Mouse (Mus musculus): Measurements from ENCODE around the gene Larp1b. TPM values are rescaled to one million over a fixed set of nuclear protein-coding genes. Genes with fewer than 3 reads are reported as not detected.

The Larp1b gene
- polyA plus RNA-seq, 1 experiment from 2014 or later = 1.3 TPM

GRCm38 (mm10) chr3:41078673-41079072 is 129.0 kb downstream of the Larp1b start:
- no peak for DNase-seq (ENCODE audit: low spot score)
- Histone ChIP-seq H3K27me3 (ENCODE audit: low read depth, poor library complexity, severe bottlenecking) (no peaks in the 10 kb centered on the region), H3K4me1 (peaks cover 15% of the 10 kb centered on the region), H3K27ac (no peak overlapping the region), H3K36me3 (peaks cover 15% of the 10 kb centered on the region), H3K9me3 (replicated peaks) (no peaks in the 10 kb centered on the region), H3K4me3 (no peak overlapping the region)
- 99% methylated on average over 2 of the region's 2 CpGs for WGBS

GRCm38 (mm10) chr3:41080724-41081123 is 131.1 kb downstream of the Larp1b start:
- Histone ChIP-seq H3K27me3 (ENCODE audit: low read depth, poor library complexity, severe bottlenecking) (no peaks in the 10 kb centered on the region), H3K4me1 (peaks cover 23% of the 10 kb centered on the region), H3K36me3 (peaks cover 15% of the 10 kb centered on the region), H3K27ac (no peak overlapping the region), H3K4me3 (peak overlapping the region; percentile 73; the same call in 1 of the 2 replicates), H3K9me3 (replicated peaks) (no peaks in the 10 kb centered on the region)
- WGBS = 53% methylated on average over 3 of the region's 3 CpGs
- DNase-seq (ENCODE audit: low spot score) = no peak

DNA sequence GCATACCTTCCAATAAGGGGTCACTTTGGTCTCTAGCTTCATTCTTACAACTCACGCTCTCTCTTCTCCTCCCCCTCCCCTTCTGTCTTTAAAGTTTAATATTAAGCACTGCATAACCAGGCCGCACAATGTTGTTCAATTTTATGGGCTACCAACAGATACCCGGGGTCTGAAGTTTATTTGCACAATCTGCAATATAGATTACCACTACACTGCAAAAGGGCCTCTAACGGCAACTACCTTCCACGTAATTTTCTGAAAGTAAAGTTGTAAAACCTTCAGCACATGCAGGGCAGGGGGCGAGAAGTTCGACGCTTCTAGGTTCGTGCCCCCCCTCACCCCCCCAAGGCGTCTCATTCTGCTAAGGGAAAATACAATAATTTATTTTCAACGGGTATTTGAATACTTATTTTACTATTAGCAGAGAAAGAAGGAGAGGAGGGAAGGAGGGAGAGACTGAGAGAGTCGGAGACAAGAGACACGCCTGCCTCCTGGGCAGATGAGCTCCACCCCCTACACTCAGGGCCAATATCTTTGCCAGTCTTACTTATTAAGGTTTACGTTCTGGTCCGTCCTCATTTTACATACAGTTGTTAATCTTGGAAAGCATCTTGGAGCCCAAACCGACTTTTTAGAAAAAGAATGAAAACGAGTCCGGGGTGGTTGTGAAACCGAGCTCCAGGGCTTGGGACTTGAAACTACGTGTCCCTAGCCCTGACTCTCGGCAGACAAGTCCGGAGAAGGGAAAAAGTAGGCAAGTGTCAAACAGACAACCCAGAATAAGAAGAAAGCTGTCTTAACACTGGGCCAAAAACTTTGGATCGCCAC is 132.1 kb downstream of the Larp1b start:
- peak overlapping the region; percentile 95 for H3K27ac ChIP-seq
- peak; percentile 31 for DNase-seq (ENCODE audit: low spot score)
- H3K9me3 ChIP-seq (replicated peaks) = no peaks in the 10 kb centered on the region
- H3K36me3 ChIP-seq = peaks cover 15% of the 10 kb centered on the region
- H3K27me3 ChIP-seq (ENCODE audit: low read depth, poor library complexity, severe bottlenecking) = no peaks in the 10 kb centered on the region
- WGBS = 2% methylated on average over 23 of the region's 23 CpGs
- H3K4me1 ChIP-seq = peaks cover 23% of the 10 kb centered on the region
- peak overlapping the region; percentile 73 for H3K4me3 ChIP-seq

DNA sequence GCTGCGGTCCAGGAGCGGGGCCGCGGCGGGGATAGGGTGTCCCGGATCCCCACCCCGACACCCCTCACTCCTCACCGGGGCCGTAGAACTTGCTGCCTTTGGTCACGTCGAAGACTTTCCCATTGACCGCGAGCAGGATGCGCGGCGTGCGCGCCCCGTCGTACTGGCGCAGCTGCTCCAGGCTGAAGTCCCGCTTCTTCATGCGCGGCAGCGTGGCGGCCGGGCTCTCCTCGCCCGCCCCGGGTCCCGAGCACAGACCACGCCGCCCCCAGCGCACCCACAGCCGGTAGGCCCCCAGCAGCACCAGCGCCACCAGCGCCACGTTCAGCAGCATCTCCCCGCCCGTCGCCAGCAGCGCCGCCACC is 132.9 kb downstream of the Larp1b start:
- Histone ChIP-seq H3K4me3 (peak overlapping the region; percentile 73), H3K27ac (peak overlapping the region; percentile 95), H3K9me3 (replicated peaks) (no peaks in the 10 kb centered on the region), H3K27me3 (ENCODE audit: low read depth, poor library complexity, severe bottlenecking) (no peaks in the 10 kb centered on the region), H3K36me3 (peaks cover 8% of the 10 kb centered on the region; the same call in 1 of the 2 replicates), H3K4me1 (peaks cover 23% of the 10 kb centered on the region)
- under 1% methylated on average over 43 of the region's 43 CpGs for WGBS
- DNase-seq (ENCODE audit: low spot score) = no peak

DNA sequence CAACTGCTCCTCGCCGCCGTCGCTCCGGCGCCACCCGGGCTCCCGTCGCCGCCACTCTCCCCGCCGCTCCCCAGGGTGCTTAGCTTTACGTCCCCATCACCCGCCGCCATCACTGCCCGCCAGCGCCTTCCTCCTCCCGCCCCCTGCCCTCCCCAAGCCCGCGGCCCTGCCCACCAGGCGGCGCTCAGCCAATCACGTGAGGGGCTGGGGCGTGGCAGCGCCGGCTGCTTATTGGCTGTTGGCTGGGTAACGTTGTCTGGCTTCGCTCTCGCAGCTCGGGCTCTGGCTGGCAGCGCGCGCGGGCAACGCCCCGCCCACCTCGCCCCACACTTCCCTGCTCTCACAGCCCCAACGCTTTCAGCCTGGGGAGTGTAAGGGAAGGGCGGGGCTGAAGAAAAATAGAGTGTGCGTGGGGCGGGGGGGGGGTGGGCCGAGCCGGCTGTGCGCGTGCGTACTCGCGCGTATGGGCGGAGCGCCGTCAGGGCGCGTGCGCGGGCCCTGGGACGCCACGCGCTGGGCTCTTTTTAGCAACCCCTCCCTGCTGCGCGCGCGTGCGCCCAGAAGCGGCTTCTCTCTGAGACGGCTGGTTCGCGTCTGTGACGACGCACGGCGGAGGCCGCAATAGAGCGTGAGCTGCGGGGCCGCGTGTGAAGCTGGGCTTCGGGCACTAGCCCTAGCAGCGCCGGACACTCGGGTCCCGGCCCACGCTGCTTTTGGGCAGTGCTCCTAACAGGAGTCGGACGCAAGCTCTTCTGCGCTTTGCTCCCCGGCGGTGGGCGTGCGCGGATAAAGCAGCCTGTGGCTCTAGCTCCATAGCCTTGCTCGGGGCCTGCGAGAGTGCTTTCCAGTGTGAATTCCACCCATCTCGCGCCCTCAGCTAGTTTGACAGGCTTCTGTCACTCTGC is 133.5 kb downstream of the Larp1b start, which contains the start of gene Pgrmc2:
TSS of gene Pgrmc2 (minus strand) at position 162 of the 905 bp plus-strand sequence.
- Histone ChIP-seq H3K4me3 (peak within 1 kb of the TSS; percentile 73), H3K27ac (peak within 1 kb of the TSS; percentile 95), H3K4me1 (peaks cover 23% of the 10 kb centered on the region), H3K9me3 (replicated peaks) (no peaks in the 10 kb centered on the region), H3K36me3 (peaks cover 3% of the 10 kb centered on the region; the same call in 1 of the 2 replicates), H3K27me3 (ENCODE audit: low read depth, poor library complexity, severe bottlenecking) (no peaks in the 10 kb centered on the region)
- WGBS = under 1% methylated on average over 94 of the region's 95 CpGs
- peak; percentile 97 for DNase-seq (ENCODE audit: low spot score)

DNA sequence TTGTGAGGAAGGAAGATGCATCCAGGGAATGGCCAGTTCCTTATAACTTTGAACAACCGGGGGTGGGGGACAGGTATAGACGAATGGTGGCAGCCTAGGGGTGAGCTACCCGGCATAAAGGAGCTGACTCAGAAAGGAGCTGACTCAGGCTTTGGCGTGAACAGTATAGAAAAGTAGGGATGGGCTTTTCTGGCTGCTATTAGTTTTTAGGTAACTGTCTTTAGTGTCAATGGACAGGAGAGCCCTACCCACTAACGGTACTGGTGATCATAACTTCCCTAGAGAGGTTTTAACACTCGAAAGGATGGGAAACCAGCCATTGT is 134.1 kb downstream of the Larp1b start:
- Histone ChIP-seq H3K36me3 (no peaks in the 10 kb centered on the region), H3K4me3 (peak overlapping the region; percentile 73), H3K4me1 (peaks cover 23% of the 10 kb centered on the region), H3K27ac (peak overlapping the region; percentile 95), H3K9me3 (replicated peaks) (no peaks in the 10 kb centered on the region), H3K27me3 (ENCODE audit: low read depth, poor library complexity, severe bottlenecking) (no peaks in the 10 kb centered on the region)
- DNase-seq (ENCODE audit: low spot score) = no peak
- 4% methylated on average over 6 of the region's 6 CpGs for WGBS

DNA sequence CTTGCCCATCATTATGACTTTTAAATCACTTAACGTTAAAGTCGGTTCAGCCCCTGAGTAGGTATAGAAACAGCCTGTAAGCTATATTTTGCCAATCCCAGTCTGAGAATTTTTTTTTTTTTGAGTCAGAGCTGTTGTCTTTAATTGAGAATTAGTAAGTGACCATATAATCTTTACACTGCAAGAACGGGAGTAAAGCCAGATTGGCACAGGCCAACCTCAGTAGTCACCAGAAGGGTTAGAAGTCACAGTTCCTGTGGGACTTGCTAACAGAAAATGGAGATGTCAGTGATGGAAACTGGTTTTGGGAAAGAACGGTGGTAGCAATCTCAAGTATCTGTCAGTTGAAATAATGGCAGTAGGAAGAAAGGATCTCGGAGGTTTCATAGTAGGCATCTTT is 134.8 kb downstream of the Larp1b start:
- H3K27ac ChIP-seq = no peak overlapping the region
- WGBS = 88% methylated on average over 5 of the region's 5 CpGs
- peak overlapping the region; percentile 73 for H3K4me3 ChIP-seq
- no peaks in the 10 kb centered on the region for H3K9me3 ChIP-seq (replicated peaks)
- no peak for DNase-seq (ENCODE audit: low spot score)
- no peaks in the 10 kb centered on the region for H3K27me3 ChIP-seq (ENCODE audit: low read depth, poor library complexity, severe bottlenecking)
- no peaks in the 10 kb centered on the region for H3K36me3 ChIP-seq
- peaks cover 23% of the 10 kb centered on the region for H3K4me1 ChIP-seq

DNA sequence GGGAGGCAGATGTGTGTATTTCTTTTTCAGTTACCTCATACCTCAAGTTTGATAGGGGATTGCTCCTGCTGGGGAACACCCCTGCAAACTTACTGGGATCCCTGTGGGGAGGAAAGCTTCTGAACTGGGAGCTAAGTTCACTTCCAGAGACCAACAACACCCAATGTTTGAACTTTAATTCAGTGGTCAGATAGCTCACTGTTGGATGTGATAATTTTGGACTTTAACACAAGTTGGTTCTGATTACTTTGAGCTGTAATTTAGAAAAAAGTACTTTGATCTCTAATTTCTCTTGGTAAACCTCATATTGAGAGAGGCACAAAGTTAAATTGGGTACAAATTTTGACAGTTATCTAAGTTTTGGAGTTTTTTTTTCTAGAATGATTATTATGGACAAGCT is 137.4 kb downstream of the Larp1b start:
- DNase-seq (ENCODE audit: low spot score) = no peak
- Histone ChIP-seq H3K4me1 (peaks cover 11% of the 10 kb centered on the region), H3K27me3 (ENCODE audit: low read depth, poor library complexity, severe bottlenecking) (no peaks in the 10 kb centered on the region), H3K4me3 (no peak overlapping the region), H3K36me3 (no peaks in the 10 kb centered on the region), H3K9me3 (replicated peaks) (no peaks in the 10 kb centered on the region), H3K27ac (no peak overlapping the region)

Other genes starting within 250 kb of the Larp1b start
- gene Slc25a31, start 241.0 kb upstream of the Larp1b start, polyA plus RNA-seq (2016; fragmentation: Nextera tagmentation; extraction: Ambion mirVana) = 0.26 and 0.34 TPM in 2 replicates
- 2.3 TPM in 2 replicates for gene Hspa4l, start 205.3 kb upstream of the Larp1b start, polyA plus RNA-seq (2016; fragmentation: Nextera tagmentation; extraction: Ambion mirVana)
- 85.1 and 95.0 TPM in 2 replicates for gene Plk4, start 149.8 kb upstream of the Larp1b start, polyA plus RNA-seq (2016; fragmentation: Nextera tagmentation; extraction: Ambion mirVana)
- 4.0 and 5.6 TPM in 2 replicates for gene Mfsd8, start 102.9 kb upstream of the Larp1b start, polyA plus RNA-seq (2016; fragmentation: Nextera tagmentation; extraction: Ambion mirVana)
- gene Abhd18, start 102.9 kb upstream of the Larp1b start, polyA plus RNA-seq (2016; fragmentation: Nextera tagmentation; extraction: Ambion mirVana) = 3.2 and 6.0 TPM in 2 replicates
- 0.13 TPM in 1 of 2 replicates, not detected in the other for gene 1700034I23Rik, start 47.3 kb upstream of the Larp1b start, polyA plus RNA-seq (2016; fragmentation: Nextera tagmentation; extraction: Ambion mirVana)
- 34.1 and 38.1 TPM in 2 replicates for gene Pgrmc2, start 133.2 kb downstream of the Larp1b start, polyA plus RNA-seq (2016; fragmentation: Nextera tagmentation; extraction: Ambion mirVana)